Mouse (Mus musculus) midbrain, embryonic 12.5 days (tissue): Measurements from ENCODE around the gene Ppp1r3e. TPM values are rescaled to one million over a fixed set of nuclear protein-coding genes. Genes with fewer than 3 reads are reported as not detected.
A peak's percentile ranks its signal among the peaks of the same experiment; 100 is the strongest.

ENCODE experiments used
- ATAC-seq: fragments of 200-750 bp; cut with Nextera tagmentation; 2 replicates; pipeline ENCODE4 v1.8.0; 2017; ENCODE audit warnings: low read depth, moderate TSS enrichment, moderate library complexity; ENCODE audit not compliant: low FRiP score
- H3K27ac ChIP-seq: fragments of 300-500 bp; sonication (generic); replicated peaks from 2 replicates; pipeline ENCODE4 v1.5.1; 2016; ENCODE audit warnings: mild to moderate bottlenecking
- H3K27me3 ChIP-seq: fragments of 300-500 bp; sonication (generic); 2 replicates; pipeline ENCODE4 v1.6.1; 2016; ENCODE audit warnings: mild to moderate bottlenecking
- H3K36me3 ChIP-seq: fragments of 300-500 bp; sonication (generic); 2 replicates; pipeline ENCODE4 v1.6.1; 2016
- H3K4me1 ChIP-seq: fragments of 300-500 bp; sonication (generic); 2 replicates; pipeline ENCODE4 v1.6.1; 2016
- H3K4me2 ChIP-seq: fragments of 300-500 bp; sonication (generic); replicated peaks from 2 replicates; pipeline ENCODE4 v1.6.1; 2016; ENCODE audit warnings: mild to moderate bottlenecking, moderate library complexity
- H3K4me3 ChIP-seq: fragments of 300-500 bp; sonication (generic); 2 replicates; pipeline ENCODE4 v1.5.1; 2016; ENCODE audit warnings: mild to moderate bottlenecking
- H3K9ac ChIP-seq: fragments of 300-500 bp; sonication (generic); replicated peaks from 2 replicates; pipeline ENCODE4 v1.6.1; 2016; ENCODE audit warnings: mild to moderate bottlenecking, moderate library complexity
- H3K9me3 ChIP-seq: fragments of 300-500 bp; sonication (generic); 2 replicates; pipeline ENCODE4 v1.6.1; 2016; ENCODE audit warnings: mild to moderate bottlenecking
- WGBS: fragments of 180-500 bp; shearing (Covaris S2); methylation state at CpG from one replicate; pipeline ENCODE4 v1.1.7; 2016; 5-methylcytosine and 5-hydroxymethylcytosine counted together
- polyA plus RNA-seq: library from polyadenylated mRNA; unstranded; fragments of >200 nt; fragmentation: Nextera tagmentation; extraction: Ambion mirVana; gene quantifications from 2 replicates; pipeline ENCODE4 v1.2.1, GENCODE M21; 2016

The Ppp1r3e gene
- 0.80 and 1.6 TPM in 2 replicates for polyA plus RNA-seq

DNA sequence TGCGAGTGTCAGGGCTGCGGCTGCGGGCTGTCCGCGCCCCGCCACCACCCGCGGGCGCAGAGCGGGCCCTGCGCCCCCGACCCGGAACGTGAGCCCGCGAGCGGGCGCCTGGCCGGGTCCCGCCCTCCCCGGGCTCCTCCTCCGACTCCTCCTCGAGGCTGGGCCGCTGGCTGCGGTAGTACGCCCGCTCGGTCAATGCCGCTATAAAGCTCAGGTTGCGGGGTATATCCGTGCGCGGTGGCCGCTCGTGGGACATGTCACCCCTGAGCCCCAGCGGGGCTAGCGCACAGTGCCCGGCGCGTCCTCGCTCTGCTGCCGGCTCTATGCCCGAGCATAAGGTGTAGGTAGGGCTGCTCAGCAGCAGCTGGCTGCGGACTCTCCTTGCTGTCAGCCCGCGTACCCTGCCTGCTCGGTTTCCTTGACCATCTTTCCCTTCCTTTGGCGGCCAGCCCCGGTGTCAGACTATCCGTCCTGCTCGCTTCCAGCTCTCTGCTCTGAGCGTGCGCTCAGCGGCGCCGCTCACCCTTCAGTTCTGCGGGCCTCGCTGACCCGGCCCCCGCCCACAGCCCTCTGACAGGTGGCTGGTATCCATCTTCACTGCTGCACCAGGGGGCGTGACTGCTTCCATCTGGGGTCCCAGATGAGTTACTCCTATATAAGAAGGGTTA is at the start of gene Ppp1r3e:
Gene Ppp1r3e, minus strand, starts transcription at position 503 of the 668 bp plus-strand sequence.
- Histone ChIP-seq H3K9ac (peak within 1 kb of the TSS; percentile 76), H3K27ac (peak within 1 kb of the TSS; percentile 90), H3K4me1 (peaks cover 17% of the 10 kb centered on the region), H3K9me3 (no peaks in the 10 kb centered on the region), H3K27me3 (peaks cover 12% of the 10 kb centered on the region), H3K4me3 (peak within 1 kb of the TSS; percentile 77), H3K4me2 (peak within 1 kb of the TSS; percentile 99), H3K36me3 (no peaks in the 10 kb centered on the region)
- WGBS: under 1% methylated on average over 42 of the region's 61 CpGs
- peak; percentile 72 for ATAC-seq

DNA sequence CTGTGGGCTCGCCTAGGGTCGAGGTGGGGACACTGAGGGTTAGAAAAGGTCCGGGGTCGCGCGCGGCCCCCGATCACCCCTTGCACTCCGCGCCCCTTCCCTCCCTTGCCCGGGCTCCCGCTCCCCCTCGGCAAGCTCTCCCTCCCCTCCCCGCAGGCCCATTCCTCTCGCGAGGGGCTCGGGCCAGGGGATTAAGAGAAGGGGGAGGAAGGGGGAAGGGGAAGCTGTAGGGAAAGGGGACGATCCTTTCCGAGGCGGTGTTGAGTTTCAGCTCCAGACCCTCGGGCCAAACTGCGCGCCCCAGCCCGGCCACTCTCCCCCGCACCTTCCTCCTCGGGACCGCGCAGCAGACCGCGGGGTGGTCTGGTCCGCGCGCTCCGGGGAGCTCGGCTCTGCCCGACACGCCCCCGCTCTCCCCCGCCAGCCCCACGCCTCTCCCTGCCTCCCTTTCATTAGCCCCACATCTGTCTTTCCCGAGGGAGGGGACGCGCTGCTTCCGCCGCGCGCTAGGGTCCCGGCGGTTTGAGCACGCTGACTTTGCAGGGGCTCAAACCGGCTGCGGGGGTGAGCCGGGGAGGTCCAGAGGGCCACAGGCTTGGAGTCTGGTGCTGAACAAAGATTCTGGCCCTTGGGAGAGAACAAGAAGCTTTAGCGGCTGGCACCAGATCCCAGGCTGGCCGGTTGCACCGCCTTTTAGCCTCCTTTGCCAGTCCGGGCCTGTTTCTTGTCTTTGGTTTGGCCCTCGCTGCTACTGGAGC is 49.2 kb upstream of the Ppp1r3e start:
- H3K9me3 ChIP-seq: peaks cover 9% of the 10 kb centered on the region; the same call in 1 of the 2 replicates
- H3K27ac ChIP-seq: peak overlapping the region; percentile 98
- H3K4me1 ChIP-seq: peaks cover 44% of the 10 kb centered on the region
- ATAC-seq: peak; percentile 78
- H3K4me2 ChIP-seq: peak overlapping the region; percentile 89
- H3K36me3 ChIP-seq: peaks cover 8% of the 10 kb centered on the region
- H3K27me3 ChIP-seq: peaks cover 11% of the 10 kb centered on the region; the same call in 1 of the 2 replicates
- under 1% methylated on average over 36 of the region's 58 CpGs for WGBS
- peak overlapping the region; percentile 78 for H3K9ac ChIP-seq
- peak overlapping the region; percentile 53 for H3K4me3 ChIP-seq

DNA sequence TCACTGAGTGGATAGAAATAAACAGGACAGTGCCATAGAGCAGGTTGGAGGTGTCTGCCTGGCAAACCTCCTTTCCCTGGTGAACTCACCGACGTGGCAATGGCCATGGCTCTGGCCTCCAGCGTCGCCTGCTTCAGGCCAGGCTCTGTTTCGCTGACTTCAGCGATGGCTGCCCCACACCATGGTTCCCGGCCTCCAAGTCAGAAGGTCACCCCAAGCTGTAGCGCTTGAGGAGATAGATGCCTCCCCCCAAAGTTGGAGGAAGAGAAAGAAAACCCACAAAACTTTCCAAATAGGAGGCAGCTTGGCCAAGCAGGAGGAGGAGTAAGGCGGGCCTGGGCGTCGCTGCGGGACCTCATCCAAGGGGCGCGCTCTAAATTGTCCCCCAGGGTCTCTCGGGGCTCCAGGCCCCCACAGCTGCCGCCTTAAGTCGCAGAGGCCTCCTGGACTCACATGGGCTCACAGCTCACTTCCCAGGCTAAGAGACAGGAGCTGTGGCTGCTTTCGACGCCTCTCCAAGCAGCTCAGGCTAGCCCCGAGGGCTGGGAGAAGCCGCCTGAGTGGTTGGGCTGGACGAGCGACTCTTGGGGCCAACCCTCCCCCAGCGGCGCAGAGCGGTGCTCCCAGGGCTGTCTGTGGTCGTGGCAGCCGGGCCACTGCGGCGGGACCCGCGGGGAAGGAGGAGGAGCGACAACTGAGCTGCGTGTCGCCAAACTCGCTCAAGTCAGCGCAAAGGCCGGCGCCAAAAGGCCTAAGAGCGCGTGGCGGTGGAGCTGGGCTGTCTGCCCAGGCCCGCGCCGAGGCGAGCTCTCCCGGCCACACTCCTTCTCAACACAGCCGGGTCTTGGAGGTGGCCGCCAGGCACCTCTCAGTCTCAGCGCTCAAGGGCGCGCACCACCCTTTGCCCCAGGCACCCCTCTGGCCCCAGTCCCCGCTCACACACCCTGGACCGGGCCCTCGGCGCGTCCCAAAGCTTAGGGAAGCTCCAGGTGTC is 48.3 kb upstream of the Ppp1r3e start, which contains the start of gene Efs:
Gene Efs, minus strand, starts transcription at position 778 of the 994 bp plus-strand sequence.
- WGBS: 2% methylated on average over 55 of the region's 57 CpGs
- H3K9me3 ChIP-seq: peaks cover 18% of the 10 kb centered on the region
- peak; percentile 59 for ATAC-seq

DNA sequence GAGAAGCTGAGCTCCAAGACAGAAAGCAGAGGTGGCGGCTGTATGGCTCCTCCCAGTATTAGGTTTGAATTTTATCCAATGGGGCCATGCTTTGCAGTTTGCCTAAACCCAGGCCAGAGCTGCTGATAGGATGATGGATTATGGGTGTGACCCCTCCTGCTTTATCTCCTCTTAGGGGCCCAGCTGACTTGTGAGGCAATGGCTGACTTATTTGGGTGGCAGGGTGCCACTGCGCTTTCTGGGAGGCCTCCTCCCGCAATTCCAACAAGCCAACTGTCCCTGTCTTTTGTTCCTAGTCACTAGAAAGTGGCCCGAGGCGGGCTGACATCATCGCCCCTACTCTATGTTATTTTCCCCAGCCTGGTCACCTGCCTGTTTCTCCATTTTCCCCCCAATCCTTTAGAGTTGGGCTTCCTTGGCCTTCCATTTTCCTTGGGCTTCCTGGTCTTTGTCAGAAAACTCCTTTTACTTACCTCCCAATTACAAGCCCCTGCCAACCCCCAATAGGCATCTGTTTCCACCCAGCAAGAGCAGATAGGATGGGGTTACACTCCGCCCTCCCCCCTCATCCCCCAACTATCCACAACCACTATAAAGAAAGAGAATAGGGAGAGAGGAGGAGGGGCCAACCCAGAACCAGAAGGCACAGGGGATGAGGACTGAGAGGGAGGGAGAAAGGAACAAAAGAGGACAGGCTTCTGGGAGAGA is 47.4 kb upstream of the Ppp1r3e start:
- Histone ChIP-seq H3K27me3 (peaks cover 4% of the 10 kb centered on the region; the same call in 1 of the 2 replicates), H3K36me3 (peaks cover 26% of the 10 kb centered on the region), H3K27ac (peak overlapping the region; percentile 98), H3K4me2 (peak overlapping the region; percentile 89), H3K9me3 (peaks cover 19% of the 10 kb centered on the region), H3K4me3 (peak overlapping the region; percentile 53), H3K4me1 (peaks cover 38% of the 10 kb centered on the region), H3K9ac (peak overlapping the region; percentile 78)
- WGBS: 6% methylated on average over 7 of the region's 7 CpGs
- ATAC-seq: peak; percentile 63

More for the DNA sequence above, 48.3 kb upstream of the Ppp1r3e start, which contains the start of gene Efs:
- H3K27ac ChIP-seq: peak within 1 kb of the TSS; percentile 98
- H3K4me3 ChIP-seq: peak within 1 kb of the TSS; percentile 53
- peak within 1 kb of the TSS; percentile 78 for H3K9ac ChIP-seq
- peaks cover 18% of the 10 kb centered on the region for H3K36me3 ChIP-seq
- H3K4me2 ChIP-seq: peak within 1 kb of the TSS; percentile 89
- H3K4me1 ChIP-seq: peaks cover 41% of the 10 kb centered on the region
- H3K27me3 ChIP-seq: peaks cover 11% of the 10 kb centered on the region; the same call in 1 of the 2 replicates

DNA sequence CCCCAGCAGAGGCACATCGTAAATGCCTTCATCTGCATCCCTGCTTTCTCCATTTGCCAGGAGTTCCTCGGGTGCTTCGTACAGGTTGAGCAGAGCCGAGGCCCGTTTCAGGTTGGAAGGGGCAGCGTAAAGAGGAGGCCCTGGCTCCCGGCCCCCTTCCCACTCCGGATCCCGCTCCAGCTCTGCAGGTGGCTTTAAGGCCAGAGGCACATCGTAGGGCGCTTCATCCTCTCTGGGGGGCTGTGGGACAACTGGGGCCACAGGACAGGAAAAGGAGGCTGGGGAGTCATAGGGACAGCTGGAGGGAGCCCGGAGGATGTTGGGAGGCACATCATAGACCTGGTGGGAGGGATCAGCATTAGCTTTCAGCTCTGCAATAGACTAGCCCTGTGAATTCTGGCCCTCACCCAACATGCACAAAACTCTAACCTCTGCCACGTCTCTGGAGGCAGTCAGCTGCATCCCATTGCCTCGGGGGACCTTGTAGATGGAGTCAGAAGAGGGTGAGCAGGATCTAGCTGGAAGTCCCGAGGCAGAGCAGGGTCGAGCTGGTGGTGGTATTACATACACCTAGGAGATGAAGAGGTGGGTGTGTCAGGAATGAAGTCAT is 42.8 kb upstream of the Ppp1r3e start:
- WGBS: 95% methylated on average over 16 of the region's 16 CpGs
- ATAC-seq: no peak

DNA sequence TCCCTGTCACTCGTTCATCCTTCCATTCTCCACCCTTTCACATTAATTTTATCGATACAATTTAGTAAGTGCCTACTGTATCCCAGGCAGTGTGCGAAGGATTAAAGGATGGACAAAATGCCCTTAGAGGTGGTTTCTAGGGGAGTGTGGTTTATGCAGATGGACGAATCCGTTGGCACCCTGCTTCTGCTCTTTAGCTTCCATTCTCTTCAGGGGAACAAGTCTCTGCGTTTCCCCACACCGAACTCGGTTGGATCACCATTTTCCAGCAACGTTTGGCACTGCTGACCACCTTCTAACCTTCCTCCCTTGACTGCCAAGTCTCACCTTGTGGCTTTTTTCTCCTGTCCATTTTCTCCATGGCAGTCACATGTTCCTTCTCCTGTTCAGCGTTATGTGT is 36.0 kb upstream of the Ppp1r3e start:
- H3K4me3 ChIP-seq: peak overlapping the region; percentile 97
- peak overlapping the region; percentile 99 for H3K4me2 ChIP-seq
- H3K36me3 ChIP-seq: peaks cover 47% of the 10 kb centered on the region
- 22% methylated on average over 10 of the region's 10 CpGs for WGBS
- peak overlapping the region; percentile 98; the same call in 1 of the 2 replicates for H3K9ac ChIP-seq
- no peaks in the 10 kb centered on the region for H3K9me3 ChIP-seq
- ATAC-seq: peak; percentile 16; the same call in 1 of the 2 replicates
- H3K27me3 ChIP-seq: no peaks in the 10 kb centered on the region
- peaks cover 20% of the 10 kb centered on the region for H3K4me1 ChIP-seq
- peak overlapping the region; percentile 86 for H3K27ac ChIP-seq

More for the DNA sequence above, 42.8 kb upstream of the Ppp1r3e start:
- Histone ChIP-seq H3K4me1 (peaks cover 16% of the 10 kb centered on the region), H3K4me2 (no peak overlapping the region), H3K9me3 (peaks cover 19% of the 10 kb centered on the region), H3K27ac (no peak overlapping the region), H3K9ac (no peak overlapping the region), H3K4me3 (no peak overlapping the region), H3K27me3 (no peaks in the 10 kb centered on the region), H3K36me3 (peaks cover 62% of the 10 kb centered on the region)

DNA sequence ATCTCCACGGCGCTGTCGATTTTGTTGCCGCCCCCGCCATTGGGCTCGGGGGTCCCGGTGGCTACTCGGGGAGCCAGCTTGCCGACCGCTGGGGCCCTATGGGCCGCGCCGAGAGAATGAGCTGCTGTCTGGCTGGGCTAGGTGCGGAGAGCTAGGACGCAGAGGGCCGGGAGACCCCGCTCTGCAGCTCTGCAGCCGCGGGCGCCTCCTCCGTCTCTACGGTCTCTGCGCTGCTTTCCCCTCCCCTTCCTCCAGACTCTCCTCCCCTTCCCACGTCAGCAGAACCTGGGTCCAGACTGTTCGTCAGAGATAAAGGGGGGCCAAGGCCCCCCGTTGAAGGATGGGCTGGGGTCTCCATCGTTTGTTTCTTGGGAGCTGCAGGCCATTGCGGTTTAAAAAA is 35.5 kb upstream of the Ppp1r3e start, which contains the start of gene Slc22a17:
Gene Slc22a17, minus strand, starts transcription at position 247 of the 400 bp plus-strand sequence.
- no peaks in the 10 kb centered on the region for H3K9me3 ChIP-seq
- H3K4me2 ChIP-seq: peak within 1 kb of the TSS; percentile 99
- H3K27ac ChIP-seq: peak within 1 kb of the TSS; percentile 86
- peaks cover 49% of the 10 kb centered on the region for H3K36me3 ChIP-seq
- H3K4me3 ChIP-seq: peak within 1 kb of the TSS; percentile 97
- peak; percentile 96 for ATAC-seq
- no peaks in the 10 kb centered on the region for H3K27me3 ChIP-seq
- peak within 1 kb of the TSS; percentile 98 for H3K9ac ChIP-seq
- WGBS: 0% methylated on average over 28 of the region's 28 CpGs
- peaks cover 20% of the 10 kb centered on the region for H3K4me1 ChIP-seq

DNA sequence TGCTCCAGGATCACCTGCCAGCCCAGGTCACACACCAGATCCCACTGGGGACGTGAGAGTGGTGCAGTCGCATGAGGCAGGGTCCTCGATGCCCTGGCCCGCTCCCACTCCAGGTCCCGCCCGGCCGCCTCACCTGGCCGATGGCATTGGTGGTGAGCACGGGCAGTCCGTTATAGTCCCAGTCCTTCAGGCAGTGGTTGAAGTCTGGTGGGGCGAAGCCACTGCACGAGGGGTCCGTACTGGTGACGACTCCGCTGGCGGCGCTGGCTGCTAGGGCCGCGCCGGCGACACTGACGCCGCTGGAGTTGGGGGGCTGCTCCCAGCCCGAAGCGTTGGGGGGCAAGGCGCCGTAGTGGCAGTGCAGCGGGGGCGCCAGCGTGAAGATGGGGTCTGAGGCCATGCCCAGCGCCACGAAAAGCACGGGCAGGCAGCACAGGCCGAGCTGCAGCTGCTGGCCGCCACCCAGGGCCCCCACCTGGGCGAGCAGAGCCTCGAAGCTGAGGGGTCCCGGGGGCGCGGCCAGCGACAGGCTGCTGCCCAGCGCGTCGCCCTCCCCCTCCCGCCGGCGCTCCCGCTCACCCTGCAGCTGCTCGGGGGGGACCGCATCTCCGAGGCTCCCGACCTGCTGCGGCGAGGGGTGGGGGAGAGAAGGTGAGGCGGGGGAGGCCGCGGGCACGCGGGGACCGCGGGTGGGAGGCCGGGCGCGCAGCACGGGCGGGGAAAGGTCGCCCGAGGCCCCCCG is 34.9 kb upstream of the Ppp1r3e start:
- peaks cover 51% of the 10 kb centered on the region for H3K36me3 ChIP-seq
- peak overlapping the region; percentile 98 for H3K9ac ChIP-seq
- H3K9me3 ChIP-seq: no peaks in the 10 kb centered on the region
- WGBS: 2% methylated on average over 62 of the region's 69 CpGs
- peaks cover 20% of the 10 kb centered on the region for H3K4me1 ChIP-seq
- peak; percentile 75 for ATAC-seq
- peak overlapping the region; percentile 99 for H3K4me2 ChIP-seq
- peak overlapping the region; percentile 86 for H3K27ac ChIP-seq
- no peaks in the 10 kb centered on the region for H3K27me3 ChIP-seq
- H3K4me3 ChIP-seq: peak overlapping the region; percentile 97

DNA sequence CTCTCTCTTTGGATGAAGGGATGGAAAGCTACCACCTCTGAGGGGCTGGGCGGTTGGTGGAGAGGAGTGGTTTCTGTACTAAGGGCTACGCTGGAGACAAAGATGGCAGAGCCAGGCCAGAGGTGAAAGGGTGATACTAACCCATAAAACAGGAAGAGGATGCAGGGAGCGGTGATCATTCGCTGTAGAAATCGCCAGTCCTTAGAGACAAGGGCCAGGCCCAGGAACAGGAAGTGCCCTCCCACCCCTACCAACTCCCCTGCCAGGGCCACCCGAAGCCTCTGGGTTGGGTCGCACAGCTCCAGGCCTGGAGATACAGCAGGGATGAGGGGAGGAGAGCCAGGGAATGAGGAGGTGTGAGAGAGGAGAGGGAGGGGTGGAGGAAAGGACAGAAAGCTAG is 31.3 kb upstream of the Ppp1r3e start:
- no peak for ATAC-seq
- no peak overlapping the region for H3K4me3 ChIP-seq
- H3K36me3 ChIP-seq: peaks cover 55% of the 10 kb centered on the region
- H3K9ac ChIP-seq: no peak overlapping the region
- no peak overlapping the region for H3K27ac ChIP-seq
- H3K9me3 ChIP-seq: no peaks in the 10 kb centered on the region
- H3K27me3 ChIP-seq: no peaks in the 10 kb centered on the region
- H3K4me2 ChIP-seq: no peak overlapping the region
- H3K4me1 ChIP-seq: peaks cover 20% of the 10 kb centered on the region
- WGBS: 94% methylated on average over 7 of the region's 7 CpGs

DNA sequence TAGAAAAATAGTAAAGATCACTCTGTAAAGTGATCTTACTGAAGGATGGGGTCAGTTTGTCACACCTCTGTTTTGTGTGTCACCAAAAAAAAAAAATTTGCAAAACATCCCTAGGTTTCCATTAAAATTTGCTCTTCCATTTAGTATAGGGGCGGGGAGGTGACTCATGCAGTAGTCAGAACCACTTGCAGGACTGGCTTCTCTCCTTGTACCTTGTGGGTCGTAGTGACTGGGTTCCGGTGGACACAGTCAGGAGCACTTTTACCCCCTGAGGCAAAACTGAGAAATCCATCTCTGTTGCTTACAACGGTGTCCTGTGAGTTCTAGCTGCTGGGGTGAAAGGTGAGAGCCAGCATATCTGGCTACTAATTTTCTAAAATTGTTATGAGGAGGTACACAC is 26.3 kb upstream of the Ppp1r3e start:
- peaks cover 33% of the 10 kb centered on the region for H3K36me3 ChIP-seq

More for the DNA sequence above, 26.3 kb upstream of the Ppp1r3e start:
- Histone ChIP-seq H3K4me2 (no peak overlapping the region), H3K27me3 (no peaks in the 10 kb centered on the region), H3K9me3 (no peaks in the 10 kb centered on the region), H3K27ac (no peak overlapping the region), H3K4me1 (no peaks in the 10 kb centered on the region), H3K4me3 (no peak overlapping the region), H3K9ac (no peak overlapping the region)
- WGBS: 93% methylated on average over 4 of the region's 4 CpGs
- ATAC-seq: no peak
